Mouse (Mus musculus) adrenal gland, postnatal 36 days (tissue): ENCODE data around the gene Draxin. TPM values are rescaled to one million over a fixed set of nuclear protein-coding genes. Genes with fewer than 3 reads are reported as not detected.
"Not testable (repeated sequence)": the region's sequence is repeated elsewhere in the genome, so short reads cannot be mapped to it uniquely, and the experiment has no call there.

Experiments
- DNase-seq, 2 experiments: peaks; one replicate each; pipeline ENCODE4 v3.0.0; 2021; ENCODE audit warnings: mixed read lengths in 1 of 2
- total RNA-seq, 2 experiments: library from RNA; stranded (reverse); gene quantifications; 2 replicates each; pipeline ENCODE4 v1.2.3; 2021

Gene Draxin
- total RNA-seq, 2 experiments from 2014 or later: 0.10 to 0.20 TPM

DNA sequence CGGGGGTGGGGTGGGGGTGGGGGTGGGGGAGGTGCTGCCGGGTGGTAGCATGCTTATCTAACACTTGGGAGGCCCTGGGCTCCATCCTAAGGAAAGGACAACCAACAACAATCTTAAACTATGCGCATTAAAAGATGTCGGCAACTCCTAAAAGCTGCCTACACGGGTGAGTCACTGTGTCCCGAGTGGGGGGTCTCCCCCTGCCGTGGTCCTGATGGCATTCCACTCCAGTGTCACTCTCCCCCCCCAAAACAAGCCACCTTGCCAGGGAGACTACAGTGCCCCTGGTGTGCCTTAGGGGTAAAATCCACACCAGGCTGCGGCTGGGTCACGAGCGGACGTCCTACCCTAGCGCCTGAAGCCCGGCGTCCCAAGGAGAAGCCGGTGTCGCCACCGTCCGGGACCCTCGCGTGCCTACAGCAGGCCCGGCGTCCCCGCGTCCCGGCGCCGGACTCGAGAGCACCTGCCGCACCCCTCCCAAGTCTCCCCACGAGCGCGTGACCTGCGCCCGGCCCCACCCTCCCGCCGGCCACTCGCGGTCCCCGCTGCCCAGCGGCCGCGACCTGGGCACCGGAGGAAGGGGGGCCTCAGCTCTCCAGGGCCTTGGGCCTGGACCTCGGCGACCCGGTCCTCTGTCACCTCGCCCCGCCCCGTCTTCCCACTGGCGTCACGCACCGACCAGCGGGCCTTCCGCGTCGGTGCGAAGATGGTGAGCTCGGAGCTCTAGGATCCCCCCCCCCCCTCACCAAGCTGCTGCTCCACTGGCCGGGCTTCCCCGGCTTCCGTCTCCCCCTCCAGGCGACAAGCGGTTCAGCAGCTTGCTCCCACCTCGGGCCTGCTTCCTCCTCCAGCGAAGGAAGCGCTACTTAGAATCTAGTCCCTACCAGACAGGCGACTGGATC is 21.0 kb upstream of the Draxin start, which contains the start of gene Fbxo6:
Gene Fbxo6, minus strand, starts transcription at position 874 of the 902 bp plus-strand sequence.
- DNase-seq: peak; percentile 92 to 94

DNA sequence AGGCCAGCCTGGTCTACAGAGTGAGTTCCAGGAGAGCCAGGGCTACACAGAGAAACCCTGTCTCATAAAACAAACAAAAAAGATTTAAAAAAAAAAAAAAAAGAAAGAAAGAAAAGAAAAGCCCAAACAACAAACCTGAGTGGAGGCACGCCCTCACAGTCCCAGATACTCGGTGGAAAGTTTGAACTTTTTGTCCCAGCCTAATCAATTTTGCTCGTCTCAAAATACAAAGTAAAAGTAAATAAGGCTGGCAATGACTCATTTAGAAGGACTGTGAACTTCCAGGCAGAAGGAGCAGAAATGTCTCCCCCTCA is 20.4 kb upstream of the Draxin start:
- no peak for DNase-seq

DNA sequence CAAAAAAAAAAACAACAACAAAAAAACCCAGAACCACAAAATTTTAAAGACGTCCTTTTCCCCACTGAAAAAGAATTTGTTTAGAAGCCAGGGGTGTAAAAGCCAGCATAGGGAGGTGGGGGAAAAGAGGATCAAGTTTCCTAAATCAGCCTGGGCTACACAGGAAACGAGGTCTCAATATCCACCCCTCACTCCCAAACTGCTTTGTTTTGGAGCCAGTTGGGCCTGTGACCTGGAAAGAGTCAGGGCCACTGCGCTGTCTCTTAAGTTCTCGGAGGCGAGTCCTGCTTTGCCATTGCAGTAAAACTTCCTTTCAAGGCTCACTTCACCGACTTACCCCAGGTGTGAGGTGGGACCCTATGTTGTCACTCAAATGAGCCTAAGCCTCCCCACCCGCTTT is 19.7 kb upstream of the Draxin start:
- DNase-seq: no peak

DNA sequence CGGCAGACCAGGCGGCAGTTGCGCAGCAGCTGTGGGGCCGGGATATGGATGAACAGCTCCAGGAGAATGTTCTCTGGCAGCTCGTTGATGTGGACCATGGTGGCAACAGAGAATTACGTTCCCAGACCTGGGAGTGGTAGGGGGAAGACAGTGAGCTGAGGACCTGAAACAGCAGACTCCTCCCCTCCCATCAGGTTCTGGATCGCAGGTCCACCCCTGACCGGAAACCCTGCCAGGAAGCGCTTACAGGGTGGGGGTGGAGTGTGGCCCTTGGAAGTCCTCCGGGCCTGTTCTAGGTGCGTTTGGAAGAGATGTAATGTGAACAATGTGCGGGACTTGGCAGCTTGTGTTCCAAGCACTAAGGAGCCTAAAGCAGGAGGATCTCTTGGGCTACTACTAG is 19.0 kb upstream of the Draxin start:
- DNase-seq: no peak

DNA sequence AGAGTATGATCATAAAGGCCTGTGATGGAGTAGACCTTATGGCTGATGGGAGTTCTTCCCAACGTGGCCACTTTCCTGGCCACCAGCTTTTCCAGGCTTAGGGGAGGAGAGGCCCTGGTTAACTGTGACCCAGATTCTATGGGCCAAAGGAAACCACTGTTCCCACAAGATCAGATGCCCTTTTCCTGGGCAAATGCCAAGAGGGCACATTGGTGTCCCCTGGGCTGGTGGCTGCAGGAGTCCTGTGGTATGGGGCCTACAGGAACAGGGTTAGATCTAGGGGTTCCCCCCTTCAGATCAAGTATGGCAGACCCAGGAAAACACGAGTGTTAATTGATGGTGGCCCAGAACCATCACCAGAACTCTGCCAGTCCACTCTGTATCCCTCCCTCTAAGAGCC is 17.2 kb upstream of the Draxin start:
- DNase-seq: no peak

DNA sequence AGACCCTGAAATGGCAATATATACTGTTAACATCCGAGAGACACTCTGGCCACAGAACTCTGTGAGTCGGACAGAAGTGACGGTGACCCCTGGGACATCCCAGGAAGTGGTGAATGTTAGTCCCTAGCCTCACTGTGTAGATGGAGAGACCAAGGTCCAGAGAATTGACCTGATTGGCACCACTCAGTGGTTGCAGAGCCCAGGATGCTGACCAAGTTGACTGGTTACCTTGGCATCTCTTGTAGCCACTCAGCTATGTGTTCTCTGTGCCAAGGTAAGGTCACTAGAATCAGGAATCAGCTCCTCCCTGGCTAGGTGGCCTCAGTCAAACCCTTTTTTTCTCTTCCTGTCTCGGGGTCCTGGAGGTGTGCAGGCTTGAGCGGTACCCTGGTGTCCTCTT is 13.2 kb upstream of the Draxin start:
- DNase-seq: no peak

DNA sequence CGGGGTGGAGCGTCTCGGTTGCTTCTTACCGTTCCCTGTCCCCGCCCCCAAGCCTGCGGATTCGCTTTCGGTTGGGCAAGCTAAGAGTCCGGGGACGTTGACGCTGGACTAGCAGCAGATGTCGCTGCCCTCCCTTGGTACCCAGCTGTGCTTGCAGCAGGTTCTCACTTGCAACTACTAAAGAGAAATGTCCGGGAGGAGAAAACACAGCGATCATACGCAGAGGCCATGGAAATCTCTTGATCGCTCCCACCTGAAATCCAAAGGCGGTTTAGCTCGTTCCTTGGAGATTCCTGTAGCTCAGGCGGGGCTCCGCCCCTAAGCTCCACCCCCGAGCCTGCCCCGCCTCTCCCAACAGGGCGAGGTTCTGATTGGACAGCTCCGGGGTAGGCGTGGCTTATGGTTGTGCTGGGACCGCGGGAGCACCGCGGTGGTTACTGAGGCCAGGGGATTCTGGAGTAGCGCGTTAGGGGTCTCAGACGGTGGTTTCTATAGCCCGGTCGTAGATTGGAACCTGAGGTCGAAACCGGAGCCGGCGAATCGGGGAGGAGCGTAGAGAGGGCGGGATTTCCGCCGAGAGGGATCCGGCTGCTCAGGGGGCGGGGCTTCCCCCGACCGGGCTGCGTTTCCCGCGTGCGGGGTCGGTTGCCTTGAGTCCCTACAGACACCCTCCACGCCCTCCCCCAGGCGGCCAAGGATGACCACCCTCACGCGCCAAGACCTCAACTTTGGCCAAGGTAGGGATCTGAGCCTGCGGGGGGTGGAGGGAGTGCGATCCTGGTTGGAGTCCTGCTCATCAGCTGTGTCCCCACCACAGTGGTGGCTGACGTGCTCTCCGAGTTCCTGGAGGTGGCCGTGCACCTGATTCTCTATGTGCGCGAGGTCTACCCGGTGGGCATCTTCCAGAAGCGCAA is 9.9 kb upstream of the Draxin start:
- peak; percentile 92 to 96 for DNase-seq

DNA sequence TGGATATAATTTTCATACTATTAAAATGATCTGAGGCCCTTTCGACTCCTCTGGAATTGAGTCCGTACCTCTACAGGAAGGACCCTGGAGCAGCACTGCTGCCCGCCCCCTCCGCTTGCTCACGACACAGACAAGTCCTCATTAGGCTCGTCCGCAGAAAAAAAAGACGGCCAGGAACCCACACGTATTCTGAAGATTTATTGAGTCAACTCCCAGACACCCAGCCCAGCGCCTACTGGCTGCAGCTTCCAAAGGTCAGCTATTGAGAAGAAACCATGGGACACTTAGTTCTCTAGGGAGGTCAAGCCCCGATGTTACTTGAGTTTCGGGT is 9.2 kb upstream of the Draxin start:
- no peak for DNase-seq

DNA sequence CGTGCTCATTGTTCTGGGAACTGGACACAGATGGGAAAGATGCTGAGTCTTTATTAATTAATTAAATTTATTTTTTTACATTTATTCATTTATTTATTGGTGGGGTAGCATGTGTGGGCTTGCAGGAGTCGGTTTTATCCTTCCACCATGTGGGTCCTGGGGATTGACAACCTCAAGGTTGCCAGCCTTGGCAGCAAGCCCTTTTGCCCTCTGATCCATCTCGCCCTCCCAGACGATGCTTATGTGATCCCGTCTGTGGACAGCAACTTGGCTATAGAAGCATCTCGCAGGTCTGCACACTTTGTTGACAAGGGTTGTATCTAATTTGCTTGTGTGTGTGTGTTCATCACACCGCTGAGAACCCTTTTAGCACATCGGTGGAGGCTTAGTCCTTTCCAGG is 7.0 kb upstream of the Draxin start:
- no peak for DNase-seq

DNA sequence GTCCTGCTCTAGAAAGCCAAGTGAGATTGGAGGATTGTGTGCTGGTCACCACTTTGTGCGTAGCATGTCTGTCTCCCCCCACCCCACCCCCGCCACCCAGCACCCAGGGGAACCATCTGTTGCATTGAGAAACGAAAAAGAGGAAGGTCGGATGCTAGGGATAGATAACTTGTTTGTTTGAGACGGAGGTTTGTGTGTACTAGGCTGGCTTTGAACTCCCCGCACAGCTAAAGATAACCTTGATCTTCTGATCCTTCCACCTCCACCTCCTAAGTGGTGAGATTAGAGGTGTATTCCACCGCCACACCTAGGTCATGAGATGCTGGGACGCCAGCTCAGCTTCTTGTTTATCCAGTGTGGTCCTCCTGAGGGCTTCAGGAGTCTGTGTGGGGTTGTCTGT is 4.5 kb upstream of the Draxin start:
- DNase-seq: no peak

DNA sequence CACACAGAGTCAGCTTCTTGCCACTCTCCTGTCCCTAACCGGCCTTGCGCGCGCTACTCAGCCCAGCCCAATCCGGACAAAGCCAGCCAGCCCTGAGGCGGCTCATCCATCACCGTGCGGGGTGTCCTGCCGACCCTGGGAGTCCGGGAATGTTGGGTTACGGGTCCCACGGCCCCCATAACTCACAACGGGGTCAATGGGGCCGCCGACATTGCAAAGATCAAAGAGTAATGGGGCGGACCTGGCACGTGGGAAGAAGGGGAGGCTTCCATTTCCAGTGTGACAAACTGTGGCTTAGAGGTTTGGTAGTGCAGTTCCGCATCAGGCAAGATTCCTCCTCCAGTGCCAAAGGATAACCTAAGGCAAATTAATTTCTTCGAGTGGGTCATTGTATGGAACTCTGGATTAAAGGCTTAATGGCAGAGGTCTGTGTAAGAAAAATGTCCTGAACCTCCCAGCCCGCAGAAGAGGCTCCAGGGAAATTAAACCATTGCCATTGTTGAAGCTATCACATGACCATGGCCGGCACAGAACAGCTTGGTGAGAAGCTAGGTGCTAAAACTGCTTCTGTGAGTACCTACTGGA is 1.1 kb upstream of the Draxin start:
- DNase-seq: no peak

DNA sequence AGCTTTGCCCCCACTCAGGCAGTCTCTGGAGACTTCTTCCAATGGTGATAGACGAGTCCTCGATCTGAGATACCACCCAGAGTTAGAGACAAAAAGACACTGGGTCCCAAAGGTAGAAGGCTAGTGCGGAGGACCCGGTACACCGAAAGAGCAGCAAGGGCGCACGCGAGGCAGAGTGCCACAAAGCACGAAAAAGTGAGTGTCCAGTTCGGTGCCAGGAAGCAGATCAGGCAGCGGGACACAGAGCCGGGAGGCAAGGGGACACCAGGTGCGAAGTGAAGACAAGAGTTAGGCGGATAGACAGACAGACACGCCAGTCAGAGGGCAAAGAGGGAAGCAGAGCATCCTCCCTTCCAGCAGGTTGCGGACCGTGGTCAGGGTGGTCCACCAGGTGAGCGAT is 365 bp downstream of the Draxin start, which contains the start of gene Mad2l2:
Gene Mad2l2, plus strand, starts transcription at position 252 of the 400 bp plus-strand sequence.
- no peak for DNase-seq

DNA sequence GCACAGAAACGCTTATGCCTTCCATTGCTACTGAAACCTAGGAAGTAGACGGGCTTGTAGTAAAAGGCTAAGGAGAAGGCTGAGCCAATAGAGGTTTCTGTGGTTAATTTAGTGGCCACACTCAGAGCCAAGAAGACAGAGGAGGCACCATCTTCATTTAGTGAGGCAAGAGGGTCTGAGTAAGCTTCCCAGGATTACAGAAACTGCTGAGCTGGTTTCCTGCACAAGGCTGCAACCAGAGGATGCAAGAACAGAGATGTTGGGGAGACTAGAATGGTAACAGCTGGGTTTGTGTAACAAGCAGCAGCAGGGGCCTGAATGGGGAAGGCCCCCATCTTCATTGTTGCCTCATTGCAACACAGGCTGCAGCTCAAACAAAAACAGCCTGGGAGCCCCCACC is 1.8 kb downstream of the Draxin start:
- DNase-seq: no peak

DNA sequence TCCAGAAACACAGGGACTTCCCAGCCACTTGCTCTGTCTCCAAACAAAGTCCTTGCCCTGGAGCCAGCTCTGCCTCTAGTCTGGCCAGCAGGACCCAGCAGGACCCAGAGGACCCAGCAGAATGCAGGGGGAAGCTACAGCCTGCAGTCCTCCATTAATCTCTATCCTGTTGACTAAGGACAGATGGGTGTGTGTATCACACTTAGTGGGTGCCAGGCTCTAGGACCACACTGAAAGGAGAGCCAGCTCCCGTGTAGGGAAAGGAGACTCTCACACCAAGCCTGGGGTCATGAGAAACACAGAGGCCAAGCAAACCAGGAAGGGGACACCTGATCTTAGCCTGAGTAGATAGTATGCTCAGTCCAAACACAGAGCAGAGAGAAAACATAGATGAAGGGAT is 2.3 kb downstream of the Draxin start:
- no peak for DNase-seq

DNA sequence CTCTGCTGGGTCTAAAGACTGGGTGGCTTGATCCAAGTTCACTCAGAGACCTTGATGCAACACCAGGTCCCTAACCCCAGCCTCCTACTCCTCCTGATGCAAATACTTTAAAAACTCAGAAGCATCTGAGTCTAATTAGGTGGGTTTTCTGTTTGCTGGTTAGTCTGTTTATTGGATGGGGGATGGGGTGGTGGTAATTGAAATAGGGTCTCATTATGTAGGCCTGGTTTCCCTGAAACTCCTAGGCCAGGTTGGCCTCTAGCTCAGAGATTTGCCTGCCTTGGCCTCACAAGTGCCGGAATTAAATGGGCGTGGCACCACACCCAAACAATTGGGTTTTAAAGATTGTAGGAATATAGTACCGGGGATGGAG is 7.8 kb downstream of the Draxin start:
- no peak for DNase-seq

DNA sequence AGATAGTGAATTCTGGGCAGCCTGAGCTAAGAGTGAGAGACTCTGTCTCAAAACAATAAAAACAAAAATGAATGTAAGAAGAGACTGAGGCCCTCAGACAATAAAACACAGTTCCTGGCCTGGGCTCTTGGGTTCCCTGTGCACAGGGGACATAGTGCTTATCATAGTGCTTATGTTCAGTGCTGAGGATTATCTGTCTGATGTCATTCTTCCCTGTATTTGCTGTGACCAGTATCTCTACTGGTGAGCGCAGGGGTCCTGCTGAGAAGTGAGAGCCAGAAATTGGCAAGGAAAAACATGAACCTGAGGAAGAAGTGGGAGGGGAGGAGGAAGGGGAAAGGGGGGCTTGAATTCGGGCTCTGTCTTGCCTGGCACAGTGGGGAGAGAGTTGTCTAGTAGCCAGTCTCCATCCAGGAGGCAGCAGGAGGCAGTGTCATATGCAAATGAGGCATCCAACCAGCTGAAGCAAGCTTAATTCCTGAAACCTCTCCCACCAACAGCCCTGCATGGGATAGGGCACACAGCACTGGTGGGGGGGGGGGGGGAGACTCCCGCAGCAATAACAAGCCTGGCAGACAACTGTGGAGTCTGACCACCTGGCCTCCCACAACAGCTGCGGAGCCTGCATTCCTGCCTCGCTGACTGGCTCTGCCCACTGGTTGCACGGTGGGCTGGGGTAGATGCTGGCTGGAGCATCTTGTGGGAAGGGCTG is 8.4 kb downstream of the Draxin start:
- no peak for DNase-seq

DNA sequence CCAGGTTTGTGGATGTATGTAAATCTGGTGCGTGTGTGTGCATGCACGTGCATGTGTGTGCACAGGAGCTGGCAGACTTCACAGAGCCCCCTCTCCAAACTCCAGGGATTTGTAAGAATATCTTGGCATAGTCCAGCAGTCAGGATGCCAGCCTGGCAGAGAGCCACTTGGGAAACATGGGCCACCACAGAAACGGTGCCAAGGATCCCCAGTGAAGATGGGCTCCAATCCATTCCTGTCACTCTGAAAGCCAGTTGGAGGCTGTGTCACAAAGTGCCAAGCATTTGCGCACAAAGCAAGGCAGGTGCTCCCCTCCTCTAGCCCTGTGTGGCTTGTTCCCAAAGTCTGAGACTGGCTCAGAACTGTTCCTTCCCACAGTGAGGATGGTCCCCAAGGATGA is 9.1 kb downstream of the Draxin start:
- DNase-seq: no peak

DNA sequence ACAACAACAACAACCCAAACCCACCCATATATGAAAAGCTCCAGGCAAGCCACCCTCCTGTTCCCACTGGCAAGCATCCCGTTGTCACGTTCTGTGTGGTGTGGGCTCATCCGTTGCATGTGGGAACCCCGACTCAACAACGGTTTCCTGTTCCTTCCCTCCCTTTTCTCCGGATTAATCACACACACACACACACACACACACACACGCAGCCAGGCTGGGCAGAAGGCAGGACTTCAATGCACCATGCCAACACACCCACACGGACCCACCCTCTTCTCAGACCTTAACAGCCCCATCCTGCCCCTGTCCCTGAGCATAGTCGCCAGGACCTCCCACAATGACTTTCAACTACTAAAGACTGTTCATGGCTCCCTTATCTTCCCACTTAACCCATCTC is 9.9 kb downstream of the Draxin start:
- DNase-seq: no peak

DNA sequence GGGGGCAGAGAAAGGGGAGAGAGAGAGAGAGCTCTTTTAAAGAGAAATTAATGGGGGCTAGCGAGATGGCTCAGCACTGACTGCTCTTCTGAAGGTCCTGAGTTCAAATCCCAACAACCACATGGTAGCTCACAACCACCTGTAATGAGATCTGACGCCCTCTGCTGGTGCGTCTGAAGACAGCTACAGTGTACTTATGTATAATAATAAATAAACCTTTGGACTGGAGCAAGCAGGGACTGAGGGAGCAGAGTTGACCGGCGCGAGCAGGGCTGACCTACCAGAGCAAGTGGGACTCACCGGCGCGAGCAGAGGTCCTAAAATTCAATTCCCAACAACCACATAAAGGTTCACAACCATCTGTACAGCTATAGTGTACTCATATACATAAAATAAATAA is 10.9 kb downstream of the Draxin start:
- DNase-seq: not testable (repeated sequence)

DNA sequence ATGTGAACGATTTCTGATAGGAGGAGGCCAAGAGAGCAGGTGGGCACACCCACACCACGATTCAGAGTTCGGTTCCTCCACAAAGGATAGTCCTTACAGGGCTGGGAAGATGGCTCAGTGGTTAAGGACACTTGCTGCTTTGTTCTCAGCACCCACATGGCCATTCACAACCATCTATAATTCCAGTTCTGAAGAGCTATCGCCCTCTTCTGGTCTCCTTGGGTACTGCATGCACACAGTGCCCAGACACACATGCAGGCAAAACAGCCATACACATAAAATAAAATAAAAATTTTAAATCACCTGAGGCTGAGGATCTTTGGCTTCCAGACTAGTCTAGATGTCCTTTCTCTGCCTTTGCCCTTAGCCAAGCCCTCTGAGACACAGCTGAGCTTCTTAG is 13.1 kb downstream of the Draxin start:
- no peak for DNase-seq

DNA sequence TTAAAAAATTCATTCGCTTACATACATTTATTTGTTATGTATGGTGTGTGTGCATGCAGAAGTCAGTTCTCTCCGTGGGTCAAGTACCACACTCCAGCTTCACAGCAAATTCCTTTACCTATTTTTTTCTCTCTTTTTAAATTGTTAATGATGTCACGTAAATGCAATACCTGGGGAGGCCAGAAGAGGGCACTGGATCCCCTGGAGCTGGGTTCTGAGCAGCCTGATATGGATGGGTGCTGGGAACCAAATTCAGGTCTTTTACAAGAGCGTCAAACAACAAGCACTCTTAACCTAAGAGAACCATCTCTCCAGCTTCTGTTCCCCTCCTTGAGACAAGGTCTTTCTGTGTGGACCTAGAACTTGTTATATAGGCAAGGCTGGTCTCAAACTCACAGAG is 13.8 kb downstream of the Draxin start:
- no peak for DNase-seq

DNA sequence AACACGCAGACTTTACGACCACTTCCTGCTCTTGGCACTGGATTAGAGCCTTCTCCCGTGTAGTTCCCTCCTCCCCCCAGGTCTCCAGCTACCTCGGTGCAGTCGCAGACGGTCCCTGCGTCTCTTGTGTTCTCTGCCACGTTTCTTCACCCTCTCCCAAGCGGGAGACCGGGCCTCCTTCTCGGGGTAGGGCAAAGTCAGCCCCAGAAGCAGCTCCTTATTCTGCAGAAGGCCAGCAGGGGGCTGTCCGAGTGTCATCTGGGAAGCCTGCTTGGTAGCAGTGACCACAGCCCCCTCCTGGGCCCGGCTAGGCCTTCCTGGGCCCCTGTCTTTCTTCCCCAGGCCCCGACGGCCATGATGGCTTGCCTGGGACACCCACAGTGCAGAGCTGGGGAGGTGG is 15.0 kb downstream of the Draxin start:
- peak; percentile 40 to 61 for DNase-seq
